8 mouse cellular contexts compared by ENCODE assay signal in the genomic region with DNA sequence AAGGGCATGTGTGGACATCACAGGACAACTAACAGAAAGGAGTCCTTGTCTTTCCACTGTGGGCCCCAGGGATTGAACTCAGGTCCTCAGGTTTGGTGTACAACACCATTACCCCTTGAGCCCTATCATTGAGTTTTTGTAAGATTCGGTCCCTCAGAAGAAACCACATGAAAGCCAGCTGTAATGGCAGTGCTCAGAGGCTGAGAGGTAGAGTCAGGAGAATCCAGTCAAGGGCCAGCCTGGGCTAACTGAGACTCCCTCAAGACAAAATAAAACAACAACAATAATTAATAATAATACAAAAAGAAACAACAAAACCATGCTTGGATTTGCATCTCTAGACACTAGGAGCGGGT. TPM values are rescaled to one million over a fixed set of nuclear protein-coding genes. Genes with fewer than 3 reads are reported as not detected.
DNase-seq lines count a peak whose midpoint lies in the region; ATAC-seq and TF ChIP-seq lines count a peak whose summit lies in the region.

No protein-coding gene starts in this region.

- H3K4me2 ChIP-seq in intestine, embryonic 14.5 days (ENCODE audit: low read length): peak overlapping the region; percentile 61; the same call in 1 of the 2 replicates
- no peak overlapping the region for H3K4me2 ChIP-seq in intestine, postnatal 0 days (replicated peaks; ENCODE audit: low read depth)
- H3K4me2 ChIP-seq in hindbrain, embryonic 13.5 days: peak overlapping the region; percentile 62
- peak overlapping the region; percentile 55 for H3K4me2 ChIP-seq in midbrain, embryonic 15.5 days

- peak; percentile 47 for DNase-seq in intestine, embryonic 14.5 days (ENCODE audit: low spot score)
- DNase-seq in gastrocnemius, postnatal 14 days: no peak
- no peak for DNase-seq in layer of hippocampus, postnatal 25 days (ENCODE audit: extremely low spot score in 1 of 2, low spot score in 1 of 2)
- no peak for DNase-seq in lung, postnatal 10 days

- H3K9ac ChIP-seq in intestine, embryonic 14.5 days (ENCODE audit: low read length): no peak overlapping the region
- no peak overlapping the region for H3K9ac ChIP-seq in intestine, postnatal 0 days (ENCODE audit: low read depth, low read length)
- peak overlapping the region; percentile 83 for H3K9ac ChIP-seq in hindbrain, embryonic 13.5 days
- H3K9ac ChIP-seq in midbrain, embryonic 15.5 days: peak overlapping the region; percentile 75

- H3K27ac ChIP-seq in intestine, embryonic 14.5 days (ENCODE audit: low read depth): no peak overlapping the region; the same call in 1 of the 2 replicates
- H3K27ac ChIP-seq in intestine, postnatal 0 days (ENCODE audit: low read depth, low read length): no peak overlapping the region
- H3K27ac ChIP-seq in cortical plate, adult 2 months (ENCODE audit: insufficient read depth, low read length): peak overlapping the region; percentile 63
- H3K27ac ChIP-seq in hindbrain, embryonic 13.5 days: peak overlapping the region; percentile 97
- H3K27ac ChIP-seq in midbrain, embryonic 15.5 days: peak overlapping the region; percentile 94

- H3K36me3 ChIP-seq in intestine, embryonic 14.5 days (ENCODE audit: control insufficient read depth, insufficient read depth, low read length): peaks cover 31% of the 10 kb centered on the region
- peaks cover 36% of the 10 kb centered on the region for H3K36me3 ChIP-seq in intestine, postnatal 0 days (ENCODE audit: control insufficient read depth, insufficient read depth)
- peaks cover 29% of the 10 kb centered on the region for H3K36me3 ChIP-seq in hindbrain, embryonic 13.5 days
- H3K36me3 ChIP-seq in midbrain, embryonic 15.5 days (replicated peaks): peaks cover 20% of the 10 kb centered on the region

- TF ChIP-seq CTCF in intestine, postnatal 0 days (IDR thresholded peaks at IDR 0.05; ENCODE audit: low read depth): no peak
- no peak for TF ChIP-seq CTCF in cortical plate, adult 2 months (IDR thresholded peaks at IDR 0.05; ENCODE audit: extremely low read depth, insufficient read depth, low read length)

- H3K4me3 ChIP-seq in intestine, embryonic 14.5 days (ENCODE audit: low read depth, low read length): no peak overlapping the region
- no peak overlapping the region for H3K4me3 ChIP-seq in intestine, postnatal 0 days (ENCODE audit: low read depth, low read length)
- peak overlapping the region; percentile 56 for H3K4me3 ChIP-seq in cortical plate, adult 2 months (ENCODE audit: insufficient read depth, low read length)
- peak overlapping the region; percentile 60 for H3K4me3 ChIP-seq in hindbrain, embryonic 13.5 days
- peak overlapping the region; percentile 61 for H3K4me3 ChIP-seq in midbrain, embryonic 15.5 days

- H3K9me3 ChIP-seq in intestine, embryonic 14.5 days (ENCODE audit: control insufficient read depth, low read length): no peaks in the 10 kb centered on the region
- no peaks in the 10 kb centered on the region for H3K9me3 ChIP-seq in intestine, postnatal 0 days (ENCODE audit: control insufficient read depth)
- no peaks in the 10 kb centered on the region for H3K9me3 ChIP-seq in hindbrain, embryonic 13.5 days
- no peaks in the 10 kb centered on the region for H3K9me3 ChIP-seq in midbrain, embryonic 15.5 days

- WGBS in intestine, embryonic 14.5 days: 62% methylated on average over 2 of the region's 2 CpGs
- WGBS in intestine, postnatal 0 days: 68% methylated on average over 2 of the region's 2 CpGs
- 71% methylated on average over 2 of the region's 2 CpGs for WGBS in hindbrain, embryonic 13.5 days
- WGBS in midbrain, embryonic 15.5 days: 66% methylated on average over 2 of the region's 2 CpGs

- intact Hi-C loops in gastrocnemius, postnatal 14 days (cut with DNase I; ENCODE audit: low total_unique reads): no loop called here

- no peaks in the 10 kb centered on the region for H3K27me3 ChIP-seq in intestine, embryonic 14.5 days (replicated peaks; ENCODE audit: control insufficient read depth, insufficient read depth, low read length)
- H3K27me3 ChIP-seq in intestine, postnatal 0 days (replicated peaks; ENCODE audit: control insufficient read depth, insufficient read depth, low read length): no peaks in the 10 kb centered on the region
- H3K27me3 ChIP-seq in hindbrain, embryonic 13.5 days: no peaks in the 10 kb centered on the region
- H3K27me3 ChIP-seq in midbrain, embryonic 15.5 days (replicated peaks): no peaks in the 10 kb centered on the region

- ATAC-seq in intestine, embryonic 14.5 days (replicated peaks; ENCODE audit: low FRiP score, low TSS enrichment, low read depth): 0 out of 2 replicates have a peak, but pooled peaks have one; percentile 21
- ATAC-seq in intestine, postnatal 0 days: no peak
- ATAC-seq in hindbrain, embryonic 13.5 days (ENCODE audit: low FRiP score): no peak
- ATAC-seq in midbrain, embryonic 15.5 days (replicated peaks): no peak

- TF ChIP-seq POLR2A in cortical plate, adult 2 months (IDR thresholded peaks at IDR 0.05; ENCODE audit: extremely low read depth, insufficient read depth, low read length): no peak

- H3K4me1 ChIP-seq in intestine, embryonic 14.5 days (replicated peaks; ENCODE audit: control insufficient read depth, insufficient read depth, low read length): 0 out of 2 replicates have a peak, but pooled peaks cover 11% of the 10 kb centered on the region
- no peaks in the 10 kb centered on the region for H3K4me1 ChIP-seq in intestine, postnatal 0 days (replicated peaks; ENCODE audit: control insufficient read depth, insufficient read depth, low read length)
- peaks cover 1% of the 10 kb centered on the region for H3K4me1 ChIP-seq in cortical plate, adult 2 months (ENCODE audit: control insufficient read depth, insufficient read depth, low read length)
- peaks cover 24% of the 10 kb centered on the region for H3K4me1 ChIP-seq in hindbrain, embryonic 13.5 days (replicated peaks)
- H3K4me1 ChIP-seq in midbrain, embryonic 15.5 days: peaks cover 18% of the 10 kb centered on the region

RNA-seq across cellular contexts. Expression of a gene that starts 0.5 kb away (rescaled TPM):
- polyA plus RNA-seq in intestine, embryonic 14.5 days (2014; fragmentation: Nextera tagmentation; extraction: Ambion mirVana): 8.1 and 9.5 TPM in 2 replicates
- 1.8 and 2.0 TPM in 2 replicates for polyA plus RNA-seq in intestine, postnatal 0 days (2015; fragmentation: Nextera tagmentation; extraction: Ambion mirVana)
- 122 and 130 TPM in 2 replicates for polyA plus RNA-seq in cortical plate, adult 2 months (2012; rRNA removed)
- polyA plus RNA-seq in hindbrain, embryonic 13.5 days (2015; fragmentation: Nextera tagmentation; extraction: Ambion mirVana): 28.9 and 29.2 TPM in 2 replicates
- 33.3 and 33.8 TPM in 2 replicates for polyA plus RNA-seq in midbrain, embryonic 15.5 days (2015; fragmentation: Nextera tagmentation; extraction: Ambion mirVana)
- total RNA-seq in gastrocnemius, postnatal 14 days (2021): 1 to 10 TPM in 1 of 2 experiments, under 1 TPM in 1; 0.84 to 1.5 TPM
- total RNA-seq in layer of hippocampus, postnatal 25 days (2021): 10 to 100 TPM; 66.2 to 71.6 TPM

RNA-seq across cellular contexts. Expression of a gene that starts 41.3 kb away (rescaled TPM):
- polyA plus RNA-seq in intestine, embryonic 14.5 days (2014; fragmentation: Nextera tagmentation; extraction: Ambion mirVana): 85.1 and 88.6 TPM in 2 replicates
- 98.2 and 103 TPM in 2 replicates for polyA plus RNA-seq in intestine, postnatal 0 days (2015; fragmentation: Nextera tagmentation; extraction: Ambion mirVana)
- 130 and 132 TPM in 2 replicates for polyA plus RNA-seq in cortical plate, adult 2 months (2012; rRNA removed)
- 131 and 137 TPM in 2 replicates for polyA plus RNA-seq in hindbrain, embryonic 13.5 days (2015; fragmentation: Nextera tagmentation; extraction: Ambion mirVana)
- polyA plus RNA-seq in midbrain, embryonic 15.5 days (2015; fragmentation: Nextera tagmentation; extraction: Ambion mirVana): 198 and 199 TPM in 2 replicates
- total RNA-seq in gastrocnemius, postnatal 14 days (2021): 10 to 100 TPM; 29.9 to 39.5 TPM
- total RNA-seq in layer of hippocampus, postnatal 25 days (2021): 100 to 1,000 TPM; 102 to 114 TPM

RNA-seq across cellular contexts. Expression of a gene that starts 43.8 kb away (rescaled TPM):
- 0.39 and 0.54 TPM in 2 replicates for polyA plus RNA-seq in intestine, embryonic 14.5 days (2014; fragmentation: Nextera tagmentation; extraction: Ambion mirVana)
- polyA plus RNA-seq in intestine, postnatal 0 days (2015; fragmentation: Nextera tagmentation; extraction: Ambion mirVana): 0.64 and 0.83 TPM in 2 replicates
- 1.3 and 1.6 TPM in 2 replicates for polyA plus RNA-seq in cortical plate, adult 2 months (2012; rRNA removed)
- 0.52 and 0.71 TPM in 2 replicates for polyA plus RNA-seq in hindbrain, embryonic 13.5 days (2015; fragmentation: Nextera tagmentation; extraction: Ambion mirVana)
- polyA plus RNA-seq in midbrain, embryonic 15.5 days (2015; fragmentation: Nextera tagmentation; extraction: Ambion mirVana): 0.57 and 0.70 TPM in 2 replicates
- under 1 TPM; 0.11 to 0.12 TPM for total RNA-seq in gastrocnemius, postnatal 14 days (2021)
- total RNA-seq in layer of hippocampus, postnatal 25 days (2021): 1 to 10 TPM; 1.2 to 1.9 TPM

RNA-seq across cellular contexts. Expression of a gene that starts 57.9 kb away (rescaled TPM):
- polyA plus RNA-seq in intestine, embryonic 14.5 days (2014; fragmentation: Nextera tagmentation; extraction: Ambion mirVana): 752 and 786 TPM in 2 replicates
- 538 and 555 TPM in 2 replicates for polyA plus RNA-seq in intestine, postnatal 0 days (2015; fragmentation: Nextera tagmentation; extraction: Ambion mirVana)
- 287 and 301 TPM in 2 replicates for polyA plus RNA-seq in cortical plate, adult 2 months (2012; rRNA removed)
- 369 and 380 TPM in 2 replicates for polyA plus RNA-seq in hindbrain, embryonic 13.5 days (2015; fragmentation: Nextera tagmentation; extraction: Ambion mirVana)
- polyA plus RNA-seq in midbrain, embryonic 15.5 days (2015; fragmentation: Nextera tagmentation; extraction: Ambion mirVana): 259 and 277 TPM in 2 replicates
- total RNA-seq in gastrocnemius, postnatal 14 days (2021): 100 to 1,000 TPM; 607 to 676 TPM
- total RNA-seq in layer of hippocampus, postnatal 25 days (2021): 100 to 1,000 TPM; 327 to 397 TPM

Comparison
In these comparisons a context has a peak if more than half of its experiments do, and no peak if none do; other contexts are left out.
1. H3K27ac ChIP-seq: peak in cortical plate, adult 2 months (single experiment), hindbrain, embryonic 13.5 days (single experiment) and midbrain, embryonic 15.5 days (single experiment); none in intestine, embryonic 14.5 days (single experiment) and intestine, postnatal 0 days (single experiment).
2. H3K4me3 ChIP-seq: peak in cortical plate, adult 2 months (single experiment), hindbrain, embryonic 13.5 days (single experiment) and midbrain, embryonic 15.5 days (single experiment); none in intestine, embryonic 14.5 days (single experiment) and intestine, postnatal 0 days (single experiment).
3. H3K9ac ChIP-seq: peak in hindbrain, embryonic 13.5 days (single experiment) and midbrain, embryonic 15.5 days (single experiment); none in intestine, embryonic 14.5 days (single experiment) and intestine, postnatal 0 days (single experiment).